Mouse (Mus musculus) ES-E14 (cell line): ENCODE data around the gene Xkrx. TPM values are rescaled to one million over a fixed set of nuclear protein-coding genes. Genes with fewer than 3 reads are reported as not detected.

Source experiments
- DNase-seq: peaks from one replicate; pipeline ENCODE4 v3.0.0-alpha.2; 2013; ENCODE audit warnings: low read depth, low spot score
- H3K27ac ChIP-seq: 2 replicates; pipeline ENCODE4 v1.5.1; 2012; ENCODE audit warnings: low read depth, mild to moderate bottlenecking, low read length, moderate library complexity, mixed read lengths; ENCODE audit not compliant: poor library complexity, insufficient read depth, severe bottlenecking
- H3K36me3 ChIP-seq: 2 replicates; pipeline ENCODE4 v1.6.1; 2012; ENCODE audit warnings: mild to moderate bottlenecking, low read length, moderate library complexity, mixed read lengths; ENCODE audit not compliant: control insufficient read depth, poor library complexity, insufficient read depth, severe bottlenecking
- H3K4me1 ChIP-seq, 2 experiments: fragments of 150-350 bp in 1 of 2; sonication (generic) in 1 of 2; 2 replicates each; pipeline ENCODE4 v1.6.1; 2012; ENCODE audit warnings: low read length in 2 of 2, mild to moderate bottlenecking in 1 of 2, mixed read lengths in 1 of 2; ENCODE audit not compliant: control insufficient read depth in 2 of 2, insufficient read depth in 2 of 2, poor library complexity in 1 of 2
- H3K4me3 ChIP-seq, 2 experiments: fragments of 150-350 bp in 1 of 2; sonication (generic) in 1 of 2; 2 replicates each; pipeline ENCODE4 v1.5.1; 2012; ENCODE audit warnings: low read length in 2 of 2, low read depth in 1 of 2, mild to moderate bottlenecking in 1 of 2, mixed read lengths in 1 of 2; ENCODE audit not compliant: insufficient read depth in 1 of 2, poor library complexity in 1 of 2, severe bottlenecking in 1 of 2
- H3K9ac ChIP-seq: 2 replicates; pipeline ENCODE4 v1.6.1; 2012; ENCODE audit warnings: low read depth, mild to moderate bottlenecking, low read length, mixed read lengths; ENCODE audit not compliant: poor library complexity, insufficient read depth, severe bottlenecking
- H3K9me3 ChIP-seq: fragments of 150-350 bp; sonication (generic); 2 replicates; pipeline ENCODE4 v1.6.1; 2012; ENCODE audit warnings: low read depth, mild to moderate bottlenecking, low read length; ENCODE audit not compliant: control insufficient read depth, insufficient read depth
- CHD2 ChIP-seq: IDR thresholded peaks from 2 replicates; pipeline ENCODE4 v1.6.1; 2014; ENCODE audit warnings: mild to moderate bottlenecking, low read depth, low read length, inconsistent platforms
- HCFC1 ChIP-seq: IDR thresholded peaks from 2 replicates; pipeline ENCODE4 v1.6.1; 2012; ENCODE audit warnings: low read length, inconsistent platforms, borderline replicate concordance; ENCODE audit not compliant: insufficient read depth
- MAFK ChIP-seq: IDR thresholded peaks from 2 replicates; pipeline ENCODE4 v1.6.1; 2014; ENCODE audit warnings: mild to moderate bottlenecking, low read depth, low read length, inconsistent platforms; ENCODE audit not compliant: insufficient read depth
- ZC3H11A ChIP-seq: IDR thresholded peaks from 2 replicates; pipeline ENCODE4 v1.6.1; 2012; ENCODE audit warnings: low read depth, mild to moderate bottlenecking, inconsistent platforms, low read length, borderline replicate concordance
- ZNF384 ChIP-seq: IDR thresholded peaks from 2 replicates; pipeline ENCODE4 v1.6.1; 2012; ENCODE audit warnings: low read depth, low read length, inconsistent platforms
- in situ Hi-C, 2 experiments: fragments of 600-800 bp; cut with MboI; formaldehyde crosslinking; loops; one replicate each; pipeline ENCODE4 v1.15.1; 2025; ENCODE audit warnings: low sequenced_read_pairs in 2 of 2, inconsistent platforms in 1 of 2; ENCODE audit not compliant: unreplicated experiment in 2 of 2
- total RNA-seq: library from RNA; depleted of rRNA; stranded (reverse); fragments of 300-350 nt; gene quantifications from 2 replicates; pipeline ENCODE4 v1.2.3, GENCODE M21; 2012

The Xkrx gene
- total RNA-seq, 1 experiment, result 0.54 TPM

DNA sequence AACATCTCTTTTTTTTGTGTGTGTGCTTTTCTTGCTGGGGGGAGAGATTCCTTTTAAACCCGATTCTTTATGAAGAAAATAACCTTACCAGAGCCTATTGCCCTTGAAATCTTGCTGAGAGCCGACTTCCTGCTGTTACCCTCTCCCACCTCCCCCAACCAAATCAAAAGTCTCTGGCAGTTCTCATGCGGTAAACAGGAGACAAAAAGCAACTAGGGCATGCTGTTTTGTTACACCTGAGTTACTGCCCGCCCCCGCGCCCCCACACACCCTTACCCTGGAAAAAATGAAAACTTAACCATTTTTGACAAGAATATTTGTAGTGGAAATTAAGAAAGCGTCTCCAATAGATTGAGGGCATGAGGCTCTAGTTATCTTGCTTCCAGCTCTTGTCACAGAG, 3.7 kb downstream of the Xkrx start:
- Histone ChIP-seq H3K4me3 (no peak overlapping the region), H3K36me3 (no peaks in the 10 kb centered on the region), H3K9me3 (no peaks in the 10 kb centered on the region), H3K9ac (no peak overlapping the region), H3K27ac (no peak overlapping the region), H3K4me1 (0 out of 4 replicates have a peak, but pooled peaks cover 0 to 3% of the 10 kb centered on the region in 2 experiments)
- no peak for DNase-seq
- TF ChIP-seq HCFC1, result no peak
- no peak for TF ChIP-seq CHD2
- TF ChIP-seq ZNF384, result no peak
- TF ChIP-seq ZC3H11A, result no peak
- TF ChIP-seq MAFK, result no peak
- in situ Hi-C loops, result no loop called here

DNA sequence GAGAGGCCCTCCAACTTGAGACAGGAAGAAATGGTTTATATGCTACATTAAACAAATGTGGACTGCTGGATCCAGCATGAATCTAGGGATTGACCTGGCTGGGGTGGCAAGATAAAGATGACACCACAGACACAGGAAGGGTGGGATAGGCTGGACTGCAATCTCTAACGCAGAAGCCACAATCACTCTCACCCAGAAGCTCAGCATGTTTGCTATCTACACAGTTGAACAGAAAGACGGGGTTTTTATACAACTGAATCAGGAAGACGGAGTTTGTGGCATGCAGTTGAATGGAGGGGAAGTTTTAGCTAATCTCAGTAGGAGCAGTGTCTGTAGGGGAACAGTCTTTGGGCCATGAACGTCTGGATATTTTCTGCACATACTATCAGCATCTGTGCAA, 19.9 kb downstream of the Xkrx start:
- no peaks in the 10 kb centered on the region for H3K4me1 ChIP-seq

DNA sequence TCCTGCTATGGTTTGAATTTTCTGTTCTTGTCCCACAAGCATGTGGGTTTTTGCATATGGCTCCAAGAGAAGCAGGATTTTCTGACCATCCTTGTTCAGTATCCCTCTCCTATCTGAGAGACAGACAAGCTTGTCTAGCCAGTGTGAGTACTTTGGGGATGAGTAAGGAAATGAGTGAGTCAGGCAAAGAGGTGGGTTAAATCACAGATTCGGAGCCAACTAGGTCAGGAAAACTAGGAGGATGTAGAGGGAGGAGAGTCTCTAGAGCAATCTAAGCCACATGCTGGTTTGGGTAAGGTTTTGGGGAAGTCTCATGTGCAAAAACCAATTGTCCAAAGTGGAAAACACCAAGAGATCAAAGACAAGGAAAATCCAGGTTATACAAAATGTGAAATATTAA, 20.3 kb downstream of the Xkrx start:
- Histone ChIP-seq H3K9ac (no peak overlapping the region), H3K4me1 (no peaks in the 10 kb centered on the region), H3K4me3 (no peak overlapping the region), H3K9me3 (no peaks in the 10 kb centered on the region), H3K36me3 (no peaks in the 10 kb centered on the region), H3K27ac (no peak overlapping the region)
- no peak for TF ChIP-seq MAFK
- TF ChIP-seq HCFC1, result no peak
- no peak for TF ChIP-seq ZC3H11A
- TF ChIP-seq CHD2, result no peak
- no peak for TF ChIP-seq ZNF384
- DNase-seq, result no peak
- in situ Hi-C loops, result no loop called here

More for the DNA sequence above, 19.9 kb downstream of the Xkrx start:
- Histone ChIP-seq H3K9ac (no peak overlapping the region), H3K4me3 (no peak overlapping the region), H3K9me3 (no peaks in the 10 kb centered on the region), H3K27ac (no peak overlapping the region), H3K36me3 (no peaks in the 10 kb centered on the region)
- no peak for TF ChIP-seq HCFC1
- TF ChIP-seq ZNF384, result no peak
- no peak for TF ChIP-seq CHD2
- no peak for TF ChIP-seq MAFK
- TF ChIP-seq ZC3H11A, result no peak
- in situ Hi-C loops, result no loop called here
- no peak for DNase-seq

DNA sequence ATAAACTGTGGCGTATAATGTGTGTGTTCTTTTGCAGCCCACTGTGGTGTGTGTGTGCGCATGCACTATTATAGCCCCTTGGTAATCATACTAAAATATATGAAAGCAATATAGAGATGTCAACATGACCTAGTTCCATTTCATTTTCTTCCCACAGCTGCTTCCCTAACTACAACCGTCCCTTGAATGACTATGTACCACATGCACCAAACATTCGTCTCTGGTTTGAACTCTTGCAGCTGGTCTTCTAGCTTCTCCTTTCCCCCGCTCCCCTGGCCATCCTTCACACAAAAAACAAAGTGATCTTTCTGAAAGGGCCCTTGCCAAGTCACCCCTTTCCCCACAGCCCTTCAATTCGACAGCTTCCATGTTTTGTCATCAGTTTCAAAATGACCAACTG, 21.9 kb downstream of the Xkrx start:
- DNase-seq, result no peak
- Histone ChIP-seq H3K36me3 (no peaks in the 10 kb centered on the region), H3K9me3 (no peaks in the 10 kb centered on the region), H3K27ac (no peak overlapping the region), H3K4me3 (no peak overlapping the region), H3K4me1 (no peaks in the 10 kb centered on the region), H3K9ac (no peak overlapping the region)
- in situ Hi-C loops, result no loop called here
- TF ChIP-seq CHD2 (no peak), MAFK (no peak), HCFC1 (no peak)

GRCm38 (mm10) chrX:134133821-134134220, 28.1 kb downstream of the Xkrx start:
- no peak for TF ChIP-seq HCFC1
- TF ChIP-seq CHD2, result no peak
- TF ChIP-seq ZC3H11A, result no peak
- TF ChIP-seq ZNF384, result no peak
- no peak for TF ChIP-seq MAFK
- Histone ChIP-seq H3K4me3 (no peak overlapping the region), H3K36me3 (no peaks in the 10 kb centered on the region), H3K27ac (no peak overlapping the region), H3K4me1 (no peaks in the 10 kb centered on the region), H3K9me3 (no peaks in the 10 kb centered on the region), H3K9ac (no peak overlapping the region)
- in situ Hi-C loops, result no loop called here
- peak; percentile 12 for DNase-seq
